Mouse (Mus musculus) kidney, adult 11 months (tissue): ENCODE measurements at regions not wholly inside any gene's neighbourhood (a gene's known extent, or its start where the extent isn't known, plus 50 kb on each side); places are given as distances from the start of the nearest gene placed in this dataset.
"Not testable (repeated sequence)": the region's sequence is repeated elsewhere in the genome, so short reads cannot be mapped to it uniquely, and the experiment has no call there.

Experiments used
- DNase-seq: peaks from one replicate; pipeline ENCODE4 v3.0.0; 2022

DNA sequence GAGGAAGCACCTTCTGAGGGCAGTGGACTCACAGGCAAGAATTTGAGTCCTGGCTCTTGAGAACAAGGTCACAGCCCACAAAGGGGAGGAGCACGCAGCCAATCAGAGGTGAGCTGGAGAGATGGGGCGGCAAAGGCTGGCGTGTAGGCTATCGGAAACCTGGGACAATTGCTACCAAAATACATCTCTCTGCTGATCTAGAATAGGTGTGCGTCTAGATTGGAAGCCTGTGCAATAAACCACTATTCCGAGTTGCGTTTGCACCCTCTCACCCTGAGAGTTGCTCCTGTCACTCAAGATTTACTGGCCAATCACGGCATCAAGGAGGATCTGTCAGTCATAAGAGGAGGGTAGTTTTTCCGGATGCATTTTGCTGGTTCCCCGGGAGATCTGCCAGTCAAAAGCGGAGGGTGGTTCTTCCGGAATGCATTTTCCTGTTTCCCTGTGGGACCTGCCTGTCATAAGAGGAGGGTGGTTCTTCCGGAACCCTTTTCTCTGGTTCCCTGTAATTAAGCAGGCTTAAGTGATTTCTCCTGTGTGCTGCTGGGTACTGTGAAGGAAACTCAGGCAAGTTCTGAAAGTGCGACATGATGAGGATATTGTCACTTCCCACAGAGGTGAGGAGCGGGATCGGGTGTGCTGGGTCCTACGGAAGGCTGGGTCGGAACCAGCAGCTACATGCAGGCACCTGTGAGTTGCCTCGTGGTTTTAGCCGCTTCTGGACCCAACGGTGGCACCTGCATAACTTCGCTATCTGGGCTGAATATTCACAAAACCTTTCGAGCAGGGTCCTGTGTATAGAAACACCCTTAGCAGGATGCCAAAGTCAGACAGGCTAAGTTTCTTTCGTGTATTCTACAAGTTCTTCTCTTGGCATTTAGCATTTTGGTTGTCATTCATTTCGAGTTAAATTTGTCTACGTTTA is 112.6 kb upstream of the Zfp960 start:
- peak; percentile 96 for DNase-seq

DNA sequence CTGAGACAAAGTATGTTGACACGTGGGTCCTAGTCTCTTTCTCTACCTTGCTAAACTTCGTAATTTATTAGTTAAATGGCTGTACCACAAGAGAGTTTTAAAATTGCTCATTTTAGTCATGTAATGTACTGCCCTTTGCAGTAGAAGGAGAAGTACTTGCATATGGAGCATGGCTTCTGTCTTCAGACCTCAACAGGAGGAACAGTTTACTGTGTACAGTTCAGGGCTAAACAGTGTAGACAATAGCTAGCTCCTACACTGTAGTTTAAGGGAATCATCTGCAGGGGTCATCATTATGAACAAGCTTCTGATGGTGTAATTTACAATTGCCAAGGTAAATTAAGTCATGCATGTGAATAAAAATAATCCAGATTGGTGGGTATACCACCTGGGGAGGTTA is 111.8 kb upstream of the Zfp960 start:
- DNase-seq: not testable (repeated sequence)

DNA sequence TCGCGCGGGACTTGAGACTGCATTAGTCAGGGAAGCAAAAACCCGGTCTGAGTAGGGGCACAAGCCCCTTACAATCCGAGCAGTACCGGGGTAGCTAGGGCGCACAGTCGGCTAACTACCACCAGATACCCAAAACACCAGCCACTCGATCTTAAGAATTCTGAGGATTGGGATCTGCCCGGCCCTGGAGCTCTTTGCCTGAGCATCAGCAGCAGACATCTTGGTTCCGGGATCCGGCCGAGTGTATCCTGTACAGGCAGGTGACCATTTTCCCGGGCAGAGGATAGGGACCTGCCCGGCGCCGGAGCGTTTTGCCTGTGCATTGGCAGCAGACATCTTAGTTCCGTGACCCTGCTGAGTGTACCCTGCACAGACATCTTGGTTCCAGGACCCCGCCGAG is 66.7 kb upstream of the Zfp960 start:
- DNase-seq: not testable (repeated sequence)

DNA sequence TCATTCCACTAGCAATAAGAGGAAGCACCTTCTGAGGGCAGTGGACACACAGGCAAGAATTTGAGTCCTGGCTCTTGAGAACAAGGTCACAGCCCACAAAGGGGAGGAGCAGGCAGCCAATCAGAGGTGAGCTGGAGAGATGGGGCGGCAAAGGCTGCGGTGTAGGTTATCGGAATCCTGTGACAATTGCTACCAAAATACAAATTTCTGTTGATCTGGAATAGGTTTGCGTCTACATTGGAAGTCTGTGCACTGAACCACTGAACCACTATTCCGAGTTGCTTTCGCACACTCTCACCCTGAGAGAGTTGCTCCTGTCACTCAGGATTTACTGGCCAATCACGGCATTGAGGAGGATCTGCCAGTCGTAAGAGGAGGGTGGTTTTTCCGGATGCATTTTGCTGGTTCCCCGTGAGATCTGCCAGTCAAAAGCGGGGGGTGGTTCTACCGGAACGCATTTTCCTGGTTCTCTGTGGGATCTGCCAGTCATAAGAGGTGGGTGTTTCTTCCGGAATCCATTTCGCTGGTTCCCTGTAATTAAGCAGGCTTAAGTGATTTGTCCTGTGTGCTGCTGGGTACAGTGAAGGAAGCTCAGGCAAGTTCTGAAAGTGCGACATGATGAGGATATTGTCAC is 59.2 kb upstream of the Zfp960 start:
- peak; percentile 93 for DNase-seq

DNA sequence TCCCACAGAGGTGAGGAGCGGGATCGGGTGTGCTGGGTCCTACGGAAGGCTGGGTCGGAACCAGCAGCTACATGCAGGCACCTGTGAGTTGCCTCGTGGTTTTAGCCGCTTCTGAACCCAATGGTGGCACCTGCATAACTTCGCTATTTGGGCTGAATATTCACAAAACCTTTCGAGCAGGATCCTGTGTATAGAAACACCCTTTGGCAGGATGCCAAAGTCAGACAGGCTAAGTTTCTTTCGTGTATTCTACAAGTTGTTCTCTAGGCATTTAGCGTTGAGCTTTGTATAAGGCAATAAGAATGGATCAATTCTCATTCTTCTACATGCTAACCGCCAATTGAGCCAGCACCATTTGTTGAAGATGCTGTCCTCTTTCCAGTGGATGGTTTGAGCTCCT is 58.6 kb upstream of the Zfp960 start:
- DNase-seq: peak; percentile 5
